Mouse (Mus musculus) testis, postnatal 14 days (tissue): Measurements from ENCODE around the gene Adam30.
"Not testable (repeated sequence)": the region's sequence is repeated elsewhere in the genome, so short reads cannot be mapped to it uniquely, and the experiment has no call there.

Experiments
- DNase-seq: peaks from one replicate; pipeline ENCODE4 v3.0.0; 2021; ENCODE audit warnings: low spot score

Adam30 gene

GRCm38 (mm10) chr3:98160330-98160729 is at the start of gene Adam30:
Gene Adam30 (plus strand): TSS chr3:98160630.
- peak; percentile 19 for DNase-seq

- DNase-seq: no peak
Observed at GRCm38 (mm10) chr3:98118252-98118651, 42.2 kb upstream of the Adam30 start.

DNA sequence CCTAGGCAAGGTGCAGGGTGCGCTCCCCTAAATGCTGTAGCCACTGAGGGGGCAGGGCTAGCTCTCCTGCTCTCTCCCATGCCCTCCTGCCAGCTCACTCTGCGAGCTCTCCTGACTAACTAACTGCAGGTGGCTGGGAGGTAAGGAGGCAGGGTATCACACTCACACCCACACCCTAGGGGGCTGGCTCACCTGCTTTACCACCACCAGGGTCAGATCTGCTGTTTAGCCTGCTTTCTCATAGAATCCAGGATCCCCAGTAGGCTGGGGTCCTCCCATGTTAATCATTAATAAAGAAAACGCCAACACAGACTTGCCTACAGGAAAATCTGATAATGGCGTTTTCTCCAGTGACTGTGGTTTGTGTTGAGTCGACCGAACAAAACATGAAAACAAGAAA is 41.1 kb upstream of the Adam30 start:
- DNase-seq: no peak

- DNase-seq: no peak
Observed at GRCm38 (mm10) chr3:98120884-98121283, 39.5 kb upstream of the Adam30 start.

- no peak for DNase-seq
Observed at GRCm38 (mm10) chr3:98127775-98128174, 32.7 kb upstream of the Adam30 start.

DNA sequence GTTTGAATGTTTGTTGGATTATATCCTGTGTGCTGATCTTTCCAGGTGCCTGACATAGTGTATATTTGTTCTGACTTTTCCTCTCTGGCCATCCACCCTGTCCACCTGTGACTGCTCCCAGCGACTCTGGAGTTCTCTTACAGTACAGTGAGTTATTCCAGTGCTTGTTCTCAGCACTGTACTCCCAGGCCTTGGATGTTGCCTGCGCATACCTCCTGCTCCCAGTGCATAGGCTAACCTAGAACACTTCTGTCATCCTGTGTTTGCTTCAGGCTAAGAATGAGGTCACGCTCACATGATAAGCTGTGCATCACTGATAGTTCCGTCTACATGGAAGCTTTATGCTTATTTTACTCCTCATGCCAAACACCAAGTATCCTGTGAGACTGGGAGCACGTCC is 31.7 kb upstream of the Adam30 start:
- no peak for DNase-seq

- DNase-seq: not testable (repeated sequence)
Observed at GRCm38 (mm10) chr3:98132140-98132539, 28.3 kb upstream of the Adam30 start.

GRCm38 (mm10) chr3:98132636-98133035 is 27.8 kb upstream of the Adam30 start:
- no peak for DNase-seq

GRCm38 (mm10) chr3:98141456-98141855 is 19.0 kb upstream of the Adam30 start:
- no peak for DNase-seq

- no peak for DNase-seq
Observed at GRCm38 (mm10) chr3:98142862-98143261, 17.6 kb upstream of the Adam30 start.

- no peak for DNase-seq
Observed at GRCm38 (mm10) chr3:98145204-98145603, 15.2 kb upstream of the Adam30 start.

GRCm38 (mm10) chr3:98146471-98147410 is 13.7 kb upstream of the Adam30 start:
- DNase-seq: no peak

DNA sequence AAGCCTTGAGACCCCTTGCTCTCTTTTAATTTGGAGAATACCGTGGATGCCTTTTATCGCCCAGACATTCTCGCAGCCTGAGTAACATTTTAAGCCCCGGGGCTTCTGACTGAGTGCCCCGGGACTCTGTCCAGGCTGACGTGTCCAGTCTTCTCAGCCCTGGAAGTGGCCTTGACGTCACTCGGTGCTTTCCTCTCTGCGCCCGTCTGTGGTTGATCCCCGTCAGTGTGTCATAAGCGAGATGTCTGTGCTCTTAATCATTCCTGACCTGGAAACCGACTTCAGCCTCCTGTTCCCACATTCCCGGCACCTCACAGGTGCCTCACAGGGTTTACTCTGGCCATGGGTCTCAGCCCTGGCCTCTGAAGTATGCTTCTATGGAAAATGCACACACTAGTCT is 12.7 kb upstream of the Adam30 start:
- DNase-seq: no peak

- DNase-seq: no peak
Observed at GRCm38 (mm10) chr3:98149881-98150280, 10.5 kb upstream of the Adam30 start.

DNA sequence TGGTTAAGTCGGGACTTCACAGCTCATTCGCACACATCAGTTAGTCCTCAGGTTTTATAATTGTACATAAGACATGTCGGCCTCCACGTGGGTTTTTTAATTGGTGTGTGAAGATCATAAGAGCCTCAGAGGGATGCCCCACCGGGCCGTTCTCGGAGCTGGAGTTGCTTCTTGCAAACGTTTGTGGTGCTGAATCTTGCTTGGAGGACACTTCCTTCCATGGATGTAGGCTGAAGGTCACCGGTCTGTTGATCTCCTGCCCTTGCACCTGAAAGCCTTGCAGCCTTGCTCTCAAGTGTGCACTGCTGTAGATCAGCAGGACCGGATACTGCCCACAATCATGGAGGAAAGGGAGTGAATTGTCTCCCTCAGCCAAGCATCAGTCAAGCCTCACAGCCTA is 9.4 kb upstream of the Adam30 start:
- no peak for DNase-seq

DNA sequence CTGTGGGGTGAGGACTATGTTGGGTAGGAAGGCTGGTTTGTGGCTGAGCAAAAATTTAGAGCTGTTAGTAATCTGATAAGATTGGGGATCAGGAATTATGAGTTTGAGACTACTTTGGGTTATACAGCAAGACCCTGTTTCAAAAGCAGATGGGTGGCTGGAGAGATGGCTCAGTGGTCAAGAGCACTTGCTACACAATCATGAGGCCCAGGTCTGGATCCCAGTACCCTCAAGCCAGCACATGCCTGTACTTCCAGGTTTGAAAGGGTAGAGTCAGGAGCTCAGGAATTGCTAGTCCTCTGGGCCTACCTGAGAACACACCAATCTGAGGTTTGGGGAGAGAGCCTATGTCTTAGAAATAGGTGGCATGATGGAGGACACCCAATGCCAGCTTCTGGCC is 7.0 kb upstream of the Adam30 start:
- DNase-seq: no peak

GRCm38 (mm10) chr3:98156158-98156557 is 4.3 kb upstream of the Adam30 start:
- no peak for DNase-seq

GRCm38 (mm10) chr3:98157073-98157472 is 3.4 kb upstream of the Adam30 start:
- DNase-seq: no peak

GRCm38 (mm10) chr3:98157585-98157984 is 2.8 kb upstream of the Adam30 start:
- no peak for DNase-seq

DNA sequence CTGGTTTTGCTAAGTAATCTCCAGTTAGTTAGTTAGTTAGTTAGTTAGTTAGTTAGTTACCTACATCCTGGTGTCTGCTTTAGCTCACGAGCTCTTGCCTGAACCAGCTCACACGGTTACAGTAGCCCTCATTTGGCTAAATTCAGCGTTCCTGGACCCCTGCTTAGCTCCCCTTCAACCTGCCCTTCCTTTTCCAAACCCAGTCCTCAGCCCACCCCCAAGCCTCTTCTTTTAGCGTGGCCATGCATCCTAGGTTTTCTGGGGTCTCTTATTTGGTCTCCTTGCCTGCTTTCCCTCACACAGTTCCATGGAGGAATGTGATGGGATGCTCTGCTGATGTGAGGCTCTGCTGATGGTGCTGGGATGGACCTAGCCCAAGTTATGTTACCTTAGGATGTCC is 1.8 kb upstream of the Adam30 start:
- DNase-seq: no peak

- DNase-seq: no peak
Observed at GRCm38 (mm10) chr3:98159289-98159688, 1.1 kb upstream of the Adam30 start.

- DNase-seq: no peak
Observed at GRCm38 (mm10) chr3:98178340-98178739, 17.9 kb downstream of the Adam30 start.

DNA sequence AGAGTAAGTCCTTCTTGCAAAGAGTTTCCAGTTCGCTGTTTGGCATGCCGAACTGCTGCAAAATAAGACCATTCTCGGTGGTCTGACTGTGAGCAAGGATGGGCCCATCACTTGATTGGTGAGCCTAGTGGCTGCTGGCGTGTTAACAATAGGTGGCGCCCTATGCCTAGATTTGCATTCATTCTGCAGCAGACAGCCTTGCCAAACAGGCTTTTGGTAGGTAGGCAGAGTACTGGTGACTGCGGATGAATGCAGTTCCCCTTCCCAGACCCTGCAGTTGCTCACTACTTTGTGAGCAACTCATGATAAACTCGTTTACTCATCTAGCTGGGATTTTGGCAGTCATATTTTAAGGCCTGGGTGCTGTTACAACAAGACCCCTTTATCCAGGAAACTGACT is 20.4 kb downstream of the Adam30 start:
- peak; percentile 23 for DNase-seq

GRCm38 (mm10) chr3:98185163-98185714 is 24.8 kb downstream of the Adam30 start:
- no peak for DNase-seq
